Mouse (Mus musculus) c-Kit-positive CD71-negative TER-119-negative erythroid progenitor cells, embryonic 14.5 days (primary cell): ENCODE measurements around the gene Slc25a1.
"Not testable (repeated sequence)": the region's sequence is repeated elsewhere in the genome, so short reads cannot be mapped to it uniquely, and the experiment has no call there.

ENCODE experiments used
- DNase-seq: peaks from one replicate; pipeline ENCODE4 v3.0.0-alpha.2; 2013; ENCODE audit warnings: low read depth

Gene Slc25a1

GRCm38 (mm10) chr16:17928087-17928580 lies at the start of gene Slc25a1:
Gene Slc25a1 (minus strand): TSS chr16:17928219.
- peak; percentile 58 for DNase-seq

DNA sequence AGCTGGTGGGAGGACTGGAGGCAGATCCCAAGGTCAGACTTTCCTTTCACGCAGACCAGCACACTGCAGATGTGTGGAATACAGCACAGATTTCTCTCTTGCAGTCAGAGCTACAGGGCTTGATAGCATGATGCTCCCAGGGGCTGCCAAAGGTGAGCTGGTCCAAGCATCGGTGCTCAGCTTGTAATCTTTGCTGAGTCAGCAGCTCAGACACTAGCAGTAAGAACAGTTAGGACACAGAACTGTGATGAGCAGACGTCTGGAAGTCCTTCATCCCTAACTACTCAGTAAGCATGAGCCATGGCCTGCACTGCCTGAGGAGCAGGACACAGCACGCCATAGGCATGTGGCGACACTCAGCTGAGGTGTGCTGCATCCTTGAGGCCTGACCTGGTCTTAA lies 43.8 kb upstream of the Slc25a1 start:
- no peak for DNase-seq

GRCm38 (mm10) chr16:17962091-17962490 lies 34.1 kb upstream of the Slc25a1 start:
- DNase-seq, result no peak

- not testable (repeated sequence) for DNase-seq
Observed at GRCm38 (mm10) chr16:17956052-17956638, 28.1 kb upstream of the Slc25a1 start.

DNA sequence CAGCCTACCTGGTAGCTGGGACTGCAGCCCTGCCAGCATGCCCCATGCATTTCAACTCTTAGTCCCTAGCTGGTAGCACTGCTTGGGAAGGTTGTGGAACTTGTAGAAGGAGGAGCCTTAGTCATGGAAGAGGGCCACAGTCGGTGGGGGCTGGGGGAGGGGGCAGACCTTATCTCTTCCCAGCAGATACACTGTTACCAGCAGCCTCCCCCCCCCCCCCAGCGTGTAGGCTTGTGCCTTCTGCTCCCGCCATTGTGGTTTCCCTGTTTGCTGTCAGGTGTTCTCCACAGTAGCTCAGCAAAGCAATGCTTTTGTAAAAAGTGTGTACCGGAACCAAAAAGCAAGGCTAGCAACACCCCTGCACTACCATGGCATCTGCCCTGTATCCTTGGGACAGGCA lies 23.6 kb upstream of the Slc25a1 start:
- no peak for DNase-seq

- no peak for DNase-seq
Observed at GRCm38 (mm10) chr16:17950068-17950467, 22.0 kb upstream of the Slc25a1 start.

DNA sequence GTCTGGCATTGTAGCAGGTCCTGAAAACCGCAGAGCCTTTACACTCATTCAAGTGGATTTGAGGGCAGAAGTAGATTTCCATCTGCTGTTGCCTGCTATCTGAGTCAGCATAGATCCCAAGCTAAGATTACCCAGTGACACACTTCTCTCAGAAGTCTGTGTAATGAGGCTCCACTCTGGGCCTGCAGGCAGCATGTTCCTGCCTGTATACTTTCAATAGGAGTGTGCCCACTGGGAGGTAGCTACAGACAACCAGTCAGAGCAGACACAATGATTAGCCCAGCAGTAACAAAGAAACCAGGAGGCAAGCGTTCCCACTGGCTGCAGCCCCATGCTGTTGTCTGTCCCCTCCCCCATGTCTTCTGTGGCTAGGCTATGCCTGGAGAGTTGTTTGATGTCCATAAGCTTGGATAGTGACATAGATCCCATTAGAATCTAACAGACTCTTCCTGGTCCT lies 21.4 kb upstream of the Slc25a1 start:
- DNase-seq, result no peak

GRCm38 (mm10) chr16:17945081-17945831 lies 17.2 kb upstream of the Slc25a1 start:
- DNase-seq, result no peak

- no peak for DNase-seq
Observed at GRCm38 (mm10) chr16:17943466-17943865, 15.4 kb upstream of the Slc25a1 start.

DNA sequence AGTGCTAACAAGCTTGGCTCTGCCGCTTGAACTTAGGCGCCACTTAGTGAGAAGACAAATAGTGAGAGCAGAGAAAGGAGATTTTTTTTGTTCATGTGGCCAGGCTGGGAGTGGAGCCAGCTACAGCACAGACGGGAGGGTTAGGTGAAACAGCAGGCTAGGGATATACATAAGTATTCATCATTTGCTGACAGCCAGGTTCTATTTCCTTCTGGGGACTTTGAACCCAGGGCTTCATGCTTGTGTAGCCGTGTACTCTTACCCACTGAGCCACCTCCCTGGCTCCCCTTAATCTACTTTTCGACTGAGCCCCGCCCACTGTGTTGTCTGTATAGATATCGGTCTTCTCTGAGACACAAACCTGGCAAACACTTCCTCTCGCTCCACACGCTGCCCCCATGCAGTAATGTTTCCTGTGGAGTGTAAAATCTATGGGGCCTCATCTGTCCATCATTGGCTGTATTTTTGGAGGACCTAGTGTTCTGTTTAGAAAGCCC lies 11.3 kb upstream of the Slc25a1 start:
- no peak for DNase-seq

- DNase-seq, result peak; percentile 65
Observed at GRCm38 (mm10) chr16:17938821-17939220, 10.8 kb upstream of the Slc25a1 start.

DNA sequence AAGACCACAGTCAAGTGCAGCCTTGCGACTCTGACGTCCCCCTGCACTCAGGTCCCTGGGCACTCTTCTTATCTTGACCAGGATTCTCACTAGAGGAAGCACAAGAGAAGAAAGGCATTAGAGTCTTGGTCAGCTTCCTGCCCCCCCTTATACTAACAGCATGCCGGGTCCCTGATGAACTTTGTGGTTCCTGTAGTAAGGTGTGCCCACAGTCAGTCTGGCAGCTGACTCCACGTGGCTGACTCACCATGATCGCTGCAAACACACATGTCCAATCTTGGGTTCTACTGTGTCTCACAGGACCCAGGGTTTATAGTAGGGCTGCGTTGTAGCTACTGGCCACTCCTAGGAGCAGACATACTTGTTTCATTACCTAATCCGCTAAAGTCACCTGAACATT lies 10.2 kb upstream of the Slc25a1 start:
- DNase-seq, result no peak

DNA sequence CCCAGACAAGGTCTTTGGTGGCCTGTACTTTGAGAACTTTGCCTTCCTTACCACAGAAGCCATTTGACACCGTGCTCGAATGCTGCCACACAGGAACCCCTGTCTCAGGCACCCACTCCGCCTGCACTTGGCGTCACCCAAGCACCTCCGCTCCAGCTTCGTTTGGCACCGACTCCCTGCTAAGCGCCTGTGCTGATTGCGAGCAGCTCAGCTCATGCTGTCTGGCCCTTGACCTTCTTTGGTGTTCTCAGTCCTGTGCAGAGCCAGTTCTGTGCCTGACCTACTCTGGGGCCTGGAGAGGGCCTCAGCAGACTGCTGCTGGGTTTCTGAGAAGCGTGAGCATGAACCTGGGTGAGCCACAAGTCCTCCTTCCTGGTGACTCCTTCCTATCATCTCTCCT lies 8.8 kb upstream of the Slc25a1 start:
- DNase-seq, result no peak

DNA sequence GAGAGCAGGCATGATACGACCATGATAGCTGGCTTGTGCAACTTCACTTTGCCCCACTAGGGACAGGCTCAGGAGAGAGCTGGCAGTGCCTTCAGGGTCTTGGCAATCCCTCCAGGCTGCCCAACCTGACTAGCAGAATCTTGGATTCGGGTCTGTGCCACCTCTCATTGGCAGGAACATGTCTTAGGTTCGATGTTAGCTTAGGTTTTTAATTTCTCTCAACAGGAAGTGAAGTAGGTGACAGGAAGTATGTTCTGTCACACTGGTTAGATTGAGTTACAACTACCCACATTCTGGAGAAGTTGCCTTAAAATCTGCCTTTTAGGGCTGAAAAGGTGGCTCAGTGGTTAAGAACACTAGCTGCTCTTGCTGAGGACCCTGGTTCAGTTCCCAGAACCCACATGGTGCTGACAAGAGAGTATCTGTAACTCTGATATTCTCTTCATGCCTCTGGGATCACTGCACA lies 6.5 kb upstream of the Slc25a1 start:
- no peak for DNase-seq

GRCm38 (mm10) chr16:17933594-17934444 lies 5.8 kb upstream of the Slc25a1 start:
- no peak for DNase-seq

- no peak for DNase-seq
Observed at GRCm38 (mm10) chr16:17931906-17932460, 4.0 kb upstream of the Slc25a1 start.

GRCm38 (mm10) chr16:17929631-17930030 lies 1.6 kb upstream of the Slc25a1 start:
- no peak for DNase-seq

- DNase-seq, result no peak
Observed at GRCm38 (mm10) chr16:17929211-17929610, 1.2 kb upstream of the Slc25a1 start.

DNA sequence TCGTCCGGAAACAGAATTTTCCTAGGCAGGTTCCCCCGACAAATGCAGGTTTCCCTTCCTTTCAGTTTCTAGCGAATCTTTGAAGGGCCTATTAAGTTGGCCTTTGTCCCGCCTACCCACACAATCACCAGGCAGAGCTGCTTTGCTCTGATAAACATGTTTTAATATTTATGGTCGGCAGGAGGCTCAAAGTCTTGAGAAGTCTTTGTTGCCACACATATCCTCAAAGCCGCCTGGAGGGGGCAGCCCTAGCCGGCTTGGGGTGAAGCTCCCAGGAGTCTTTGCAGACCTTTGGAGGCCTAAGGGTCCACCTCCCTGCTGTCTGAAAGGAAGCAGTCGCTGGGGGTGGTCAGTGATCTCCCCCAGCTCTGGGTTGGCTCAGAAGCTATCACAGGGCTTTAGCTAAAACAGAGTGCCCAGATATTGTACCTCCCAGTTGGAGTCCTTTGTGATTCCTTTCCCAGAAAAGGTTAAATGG lies 647 bp upstream of the Slc25a1 start:
- peak; percentile 87 for DNase-seq

- no peak for DNase-seq
Observed at GRCm38 (mm10) chr16:17927351-17928082, 502 bp downstream of the Slc25a1 start.

DNA sequence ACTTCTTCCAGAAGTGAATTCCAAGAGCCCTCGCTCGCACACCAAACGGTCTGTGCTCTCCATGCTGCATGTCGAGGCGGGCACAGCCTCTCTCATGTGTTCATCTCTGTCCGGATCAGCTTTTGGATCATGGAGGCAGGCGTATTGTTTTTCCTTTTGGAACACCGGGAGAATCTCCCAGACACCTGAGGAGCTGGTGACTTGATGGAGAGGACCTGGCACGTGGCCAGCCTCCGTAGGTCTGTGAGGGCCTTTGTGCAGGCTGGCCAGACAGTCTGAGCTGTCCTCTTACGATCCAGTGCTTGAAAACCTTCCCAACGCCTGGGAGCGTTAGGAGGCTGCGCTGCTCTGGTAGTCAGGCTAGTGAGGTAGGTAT lies 5.9 kb downstream of the Slc25a1 start:
- no peak for DNase-seq
